Comparison of ENCODE assay signal across 15 mouse cellular contexts in the genomic region with DNA sequence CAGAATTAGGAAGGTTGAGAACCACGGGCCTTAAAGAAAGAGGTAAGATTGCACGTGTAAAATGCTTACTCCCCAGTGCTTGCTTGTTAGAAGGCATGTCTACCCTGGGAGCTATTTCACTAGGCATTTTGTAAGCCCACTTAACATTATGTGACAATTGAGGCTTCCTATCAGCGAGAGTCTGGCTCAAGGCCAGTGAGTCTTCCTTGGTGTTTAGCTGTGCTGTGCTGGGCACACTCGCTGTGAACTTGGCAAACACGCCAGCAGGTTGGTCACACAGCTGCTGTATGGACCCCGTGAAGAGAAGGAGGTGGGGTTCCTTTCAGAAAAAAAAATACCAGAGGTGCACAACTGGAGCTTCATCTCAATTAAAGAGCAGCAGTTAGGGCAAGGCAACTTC. TPM values are rescaled to one million over a fixed set of nuclear protein-coding genes. Genes with fewer than 3 reads are reported as not detected.
DNase-seq lines count a peak whose midpoint lies in the region; ATAC-seq lines count a peak whose summit lies in the region.
"Had no signal": no experiment of that assay in that cellular context is flagged by ENCODE, and none has a peak within 500 bp of the region (broad histone marks: within the 10 kb centered on the region; RNA-seq: fewer than 3 reads in every experiment).

No protein-coding gene starts in this region.

- no peaks in the 10 kb centered on the region for H3K27me3 ChIP-seq in forebrain, embryonic 13.5 days
- H3K27me3 ChIP-seq in midbrain, embryonic 12.5 days = no peaks in the 10 kb centered on the region
- H3K27me3 ChIP-seq: CH12.LX had no signal

- ATAC-seq in cerebellum, adult (ENCODE audit: insufficient number of reproducible peaks, low FRiP score, low TSS enrichment) = no peak
- ATAC-seq in forebrain, embryonic 13.5 days = no peak
- no peak for ATAC-seq in midbrain, embryonic 12.5 days (ENCODE audit: low FRiP score, low read depth)
- ATAC-seq in megakaryocyte, adult 5-6 weeks (ENCODE audit: poor library complexity, severe bottlenecking) = no peak

- 32% methylated on average over 6 of the region's 6 CpGs for WGBS in forebrain, embryonic 13.5 days
- WGBS in midbrain, embryonic 12.5 days = 53% methylated on average over 6 of the region's 6 CpGs

- DNase-seq in cerebellum, postnatal 10 days = peak; percentile 59 to 70
- peak; percentile 56 for DNase-seq in left cerebral cortex, postnatal 4 days
- DNase-seq in left cerebral cortex, postnatal 36 days (ENCODE audit: low spot score in 2 of 2) = no peak
- no peak for DNase-seq in embryo, embryonic 9.5 days (ENCODE audit: extremely low spot score)
- DNase-seq: cerebellum, adult 11 months; gastrocnemius, postnatal 14 days; retina, postnatal 1 day had no signal

- H3K4me3 ChIP-seq in forebrain, embryonic 13.5 days = peak overlapping the region; percentile 90; the same call in 1 of the 2 replicates
- H3K4me3 ChIP-seq in midbrain, embryonic 12.5 days = peak overlapping the region; percentile 15; the same call in 1 of the 2 replicates
- H3K4me3 ChIP-seq: heart, embryonic 10.5 days had no signal

- H3K36me3 ChIP-seq in forebrain, embryonic 13.5 days (ENCODE audit: poor library complexity, severe bottlenecking) = no peaks in the 10 kb centered on the region
- H3K36me3 ChIP-seq in midbrain, embryonic 12.5 days = no peaks in the 10 kb centered on the region
- H3K36me3 ChIP-seq: heart, embryonic 10.5 days had no signal

- intact Hi-C loops in left cerebral cortex, postnatal 4 days (cut with DNase I) = no loop called here
- intact Hi-C loops in left cerebral cortex, postnatal 36 days (cut with DNase I) = no loop called here

- H3K4me2 ChIP-seq in forebrain, embryonic 13.5 days = peak overlapping the region; percentile 91
- H3K4me2 ChIP-seq in midbrain, embryonic 12.5 days (replicated peaks) = peak overlapping the region; percentile 77

- H3K9me3 ChIP-seq in forebrain, embryonic 13.5 days (replicated peaks) = no peaks in the 10 kb centered on the region
- no peaks in the 10 kb centered on the region for H3K9me3 ChIP-seq in midbrain, embryonic 12.5 days
- H3K9me3 ChIP-seq: heart, embryonic 10.5 days had no signal

- H3K4me1 ChIP-seq in forebrain, embryonic 13.5 days = peaks cover 51% of the 10 kb centered on the region
- H3K4me1 ChIP-seq in midbrain, embryonic 12.5 days = peaks cover 41% of the 10 kb centered on the region

- H3K9ac ChIP-seq in forebrain, embryonic 13.5 days = peak overlapping the region; percentile 53; the same call in 1 of the 2 replicates
- H3K9ac ChIP-seq in midbrain, embryonic 12.5 days (replicated peaks) = no peak overlapping the region
- H3K9ac ChIP-seq: liver, embryonic 14.5 days had no signal

- H3K27ac ChIP-seq in forebrain, embryonic 13.5 days = no peak overlapping the region
- no peak overlapping the region for H3K27ac ChIP-seq in midbrain, embryonic 12.5 days (replicated peaks)
- H3K27ac ChIP-seq: heart, embryonic 10.5 days; liver, embryonic 14.5 days; macrophage had no signal

RNA-seq across cellular contexts. Expression of a gene that starts 4.4 kb away (rescaled TPM):
- 10 to 100 TPM; 23.2 to 25.9 TPM for total RNA-seq in left cerebral cortex, postnatal 4 days (2021)
- 10 to 100 TPM; 13.6 to 16.9 TPM for total RNA-seq in left cerebral cortex, postnatal 36 days (2021)
- polyA plus RNA-seq in forebrain, embryonic 13.5 days (2015; fragmentation: Nextera tagmentation; extraction: Ambion mirVana) = 14.7 and 18.2 TPM in 2 replicates
- 50.8 and 56.5 TPM in 2 replicates for polyA plus RNA-seq in midbrain, embryonic 12.5 days (2016; fragmentation: Nextera tagmentation; extraction: Ambion mirVana)
- 0.34 TPM in 1 of 2 replicates, not detected in the other for total RNA-seq in megakaryocyte, adult 5-6 weeks (2015)
- total RNA-seq in megakaryocyte, adult 5-6 weeks (2017) = 0.18 and 7.0 TPM in 2 replicates
- polyA plus RNA-seq: macrophage had no signal

Comparison
In these comparisons a context has a peak if more than half of its experiments do, and no peak if none do; other contexts are left out.
1. DNase-seq: peak in cerebellum, postnatal 10 days (2 of 2) and left cerebral cortex, postnatal 4 days (single experiment); none in left cerebral cortex, postnatal 36 days (0 of 2) and embryo, embryonic 9.5 days (single experiment).